Mouse (Mus musculus) adrenal gland, adult 18-20 months (tissue): Measurements from ENCODE around the gene Lcn6. TPM values are rescaled to one million over a fixed set of nuclear protein-coding genes. Genes with fewer than 3 reads are reported as not detected.
"Not testable (repeated sequence)": the region's sequence is repeated elsewhere in the genome, so short reads cannot be mapped to it uniquely, and the experiment has no call there.

Experiments
- DNase-seq, 2 experiments: peaks; one replicate each; pipeline ENCODE4 v3.0.0; 2021 to 2022; ENCODE audit warnings: low spot score in 2 of 2
- total RNA-seq, 2 experiments: library from RNA; stranded (reverse); gene quantifications; 1 replicate in 1 of 2; 2 replicates in 1 of 2; pipeline ENCODE4 v1.2.3; 2021

Gene Lcn6
- total RNA-seq, 2 experiments from 2014 or later: not detected

DNA sequence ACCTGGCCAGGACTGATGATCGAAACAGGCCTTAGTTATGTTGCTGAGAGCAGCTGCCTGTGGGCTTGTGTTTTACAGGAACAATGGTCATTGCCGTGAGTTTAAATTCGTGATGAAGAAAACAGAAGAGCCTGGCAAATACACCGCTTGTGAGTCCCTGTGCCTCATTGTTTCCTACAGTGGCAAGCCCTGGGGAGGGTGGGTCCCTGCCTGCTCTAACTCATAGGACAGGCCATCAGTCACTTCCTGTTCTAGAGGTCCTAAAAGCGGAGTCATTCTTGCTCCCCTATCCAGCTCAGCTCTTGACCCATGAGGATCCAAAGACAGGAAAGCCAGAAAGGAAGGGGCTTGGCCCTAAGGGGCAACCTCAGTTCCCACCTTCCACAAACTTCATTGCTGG, 24.4 kb downstream of the Lcn6 start:
- no peak for DNase-seq

DNA sequence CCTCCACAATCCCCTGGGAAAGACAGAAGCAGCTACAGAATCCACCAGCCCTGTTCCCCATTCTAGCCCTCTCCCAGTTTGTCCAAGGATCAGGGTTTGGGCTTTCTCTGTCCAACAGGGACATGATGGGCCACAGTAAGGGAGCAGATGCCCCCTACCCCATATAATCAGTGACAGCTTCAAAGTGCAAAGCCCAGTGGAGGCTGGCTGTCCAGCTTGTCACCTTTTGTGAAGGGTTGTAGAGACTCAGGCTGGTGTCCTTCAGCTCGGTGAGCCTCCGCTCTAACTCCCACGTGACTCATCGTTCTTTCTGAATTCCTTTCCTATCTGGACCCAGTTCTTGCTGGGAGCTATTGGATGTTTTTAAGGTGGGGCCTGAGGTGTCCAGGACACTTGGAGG, 27.1 kb downstream of the Lcn6 start:
- no peak for DNase-seq

DNA sequence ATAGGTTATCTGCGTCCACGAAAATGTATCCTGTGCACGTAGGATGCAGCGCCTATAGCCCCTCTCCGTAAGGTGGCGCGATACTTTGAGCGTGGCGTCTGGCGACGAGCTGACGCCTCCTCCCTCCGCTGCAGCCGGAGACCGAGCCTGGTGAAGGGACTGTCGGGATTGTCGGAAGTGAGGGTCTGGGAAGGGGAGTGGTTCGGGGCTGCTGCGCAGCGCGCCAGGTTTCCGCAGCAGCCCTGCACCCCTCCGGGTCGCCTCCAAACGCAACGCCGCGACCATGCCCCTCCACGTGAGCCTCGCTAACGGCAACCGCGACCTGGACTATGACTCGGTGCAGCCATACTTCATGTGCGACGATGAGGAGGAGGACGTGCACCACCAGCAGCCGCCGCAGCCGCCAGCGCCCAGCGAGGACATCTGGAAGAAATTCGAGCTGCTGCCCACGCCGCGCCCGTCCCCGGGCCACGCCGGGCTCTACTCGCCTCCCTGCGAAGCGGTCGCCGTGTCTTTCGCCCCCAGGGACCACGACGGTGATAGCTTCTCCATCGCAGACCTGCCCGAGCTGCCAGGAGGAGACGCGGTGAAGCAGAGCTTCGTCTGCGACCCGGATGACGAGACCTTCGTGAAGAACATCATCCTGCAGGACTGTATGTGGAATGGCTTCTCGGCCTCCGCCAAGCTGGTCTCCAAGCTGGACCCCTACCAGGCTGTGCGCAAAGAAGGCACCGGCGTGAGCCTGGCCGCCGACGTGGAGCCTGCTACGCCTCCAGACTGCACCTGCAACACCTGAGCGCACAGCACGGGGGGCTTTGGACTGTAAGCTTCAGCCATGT, 30.3 kb downstream of the Lcn6 start, which contains the start of gene Bmyc:
TSS of gene Bmyc (plus strand) at position 97 of the 839 bp plus-strand sequence.
- peak; percentile 63 to 76 for DNase-seq

DNA sequence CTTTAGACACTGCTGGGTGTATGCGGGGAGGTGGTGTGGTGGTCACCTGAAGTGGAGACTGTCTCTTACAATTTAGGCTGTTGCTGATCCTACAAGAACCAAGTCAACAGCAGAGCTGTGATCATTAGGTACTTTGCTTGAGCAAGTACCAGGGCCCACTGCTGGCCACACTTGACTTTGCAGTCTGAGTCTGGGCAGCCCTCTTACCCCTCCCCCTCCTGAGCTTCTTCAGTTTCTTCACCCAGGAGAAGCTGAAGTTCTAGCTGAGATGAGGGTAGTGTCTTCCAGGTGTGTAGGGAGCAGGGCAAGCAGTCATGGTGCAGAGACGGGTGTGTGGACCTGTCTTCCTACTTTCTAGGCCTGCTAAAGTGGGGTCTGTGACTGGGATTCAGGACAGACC, 31.5 kb downstream of the Lcn6 start:
- no peak for DNase-seq

DNA sequence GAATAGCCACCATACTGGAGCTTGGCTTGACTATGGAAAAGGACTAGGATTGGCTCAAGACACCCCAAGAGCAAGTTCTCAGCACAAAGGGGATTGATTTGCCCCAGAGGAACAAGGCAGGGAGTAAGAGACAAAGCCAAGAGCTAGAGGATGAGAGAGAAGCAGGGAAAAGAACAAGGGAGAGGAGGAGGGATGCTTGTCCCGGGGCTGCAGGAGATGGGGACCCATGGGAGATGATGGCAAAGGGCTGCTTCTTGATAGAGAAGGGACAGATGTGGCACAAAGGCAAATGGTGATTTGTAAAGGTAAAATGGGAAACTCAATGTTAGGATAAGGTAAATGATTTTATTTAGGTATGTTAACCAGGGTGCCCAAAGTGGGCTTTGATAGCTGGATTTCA, 32.5 kb downstream of the Lcn6 start:
- not testable (repeated sequence) for DNase-seq

DNA sequence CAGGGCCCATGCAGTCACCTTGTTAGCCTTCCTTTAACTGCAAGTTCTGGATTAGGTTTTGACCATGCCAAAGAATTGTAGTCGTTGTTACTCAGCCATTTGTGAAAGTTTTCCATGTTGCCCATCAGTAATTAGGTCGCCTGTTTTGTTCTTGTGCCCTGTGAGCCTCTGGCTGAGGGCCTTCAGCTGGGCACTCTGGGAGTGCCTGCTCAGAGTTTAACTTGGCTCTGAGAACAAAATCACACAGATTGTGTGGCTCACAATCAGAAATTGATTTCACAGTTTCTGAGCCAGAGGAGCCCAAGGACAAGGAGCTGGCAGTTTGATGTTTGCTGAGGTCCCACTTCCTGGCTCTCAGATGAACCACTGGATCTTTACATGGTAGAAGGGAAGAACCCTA, 33.2 kb downstream of the Lcn6 start:
- not testable (repeated sequence) for DNase-seq

DNA sequence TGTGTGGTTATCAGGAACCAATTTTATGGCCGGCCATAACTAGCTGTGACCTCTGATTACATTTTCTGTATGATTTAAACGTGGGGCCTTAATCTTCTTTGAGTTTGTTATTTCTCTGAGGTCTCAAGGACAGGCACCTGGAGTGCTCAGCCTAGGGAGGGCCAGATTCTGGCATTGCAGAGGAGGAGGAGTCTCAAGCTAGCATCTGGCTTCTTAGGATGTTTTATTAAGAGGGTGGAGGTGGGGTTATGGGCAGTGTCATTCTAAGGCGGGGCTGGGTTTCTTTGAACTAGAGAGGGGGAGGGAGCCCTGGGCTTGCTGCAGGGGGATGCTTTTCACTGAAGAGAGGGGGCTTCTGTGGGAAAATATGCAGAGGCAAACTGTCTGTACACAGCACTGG, 35.1 kb downstream of the Lcn6 start:
- DNase-seq: not testable (repeated sequence)

DNA sequence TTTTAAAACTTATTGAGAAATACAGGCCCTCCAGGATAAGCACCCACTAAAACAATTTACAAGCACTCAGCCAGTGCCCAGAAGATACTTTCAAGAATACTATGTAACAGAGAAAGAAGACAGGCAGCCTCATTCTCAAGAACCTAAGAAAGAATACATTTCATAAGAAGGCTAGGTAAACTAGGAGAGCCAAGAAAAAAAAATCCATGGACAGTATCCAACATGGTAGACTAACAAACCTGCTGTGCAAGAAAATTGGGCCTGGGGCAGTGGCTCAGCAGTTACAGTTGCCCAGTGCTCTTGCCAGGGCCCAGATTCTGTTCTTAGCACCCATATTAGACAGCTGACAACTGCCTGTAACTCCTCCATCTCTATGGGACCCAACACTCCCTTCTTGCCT, 40.6 kb downstream of the Lcn6 start:
- DNase-seq: no peak

Other genes starting within 250 kb of the Lcn6 start
- gene Abca2, start 248.1 kb upstream of the Lcn6 start, total RNA-seq: 10 to 100 TPM; 36.9 to 48.5 TPM
- gene Clic3, start 219.9 kb upstream of the Lcn6 start, total RNA-seq: 1 to 10 TPM in 1 of 2 experiments, under 1 TPM in 1; 0.53 to 1.1 TPM
- gene Paxx, start 215.7 kb upstream of the Lcn6 start, total RNA-seq: 10 to 100 TPM; 38.6 to 54.5 TPM
- gene Ptgds, start 206.7 kb upstream of the Lcn6 start, total RNA-seq: 1 to 10 TPM; 1.1 to 3.1 TPM
- not detected for gene Lcn12, start 182.9 kb upstream of the Lcn6 start, total RNA-seq
- gene Fbxw5, start 176.0 kb upstream of the Lcn6 start, total RNA-seq: 10 to 100 TPM; 92.1 to 94.5 TPM
- 1 to 10 TPM; 2.2 to 3.5 TPM for gene C8g, start 175.1 kb upstream of the Lcn6 start, total RNA-seq
- gene Traf2, start 129.8 kb upstream of the Lcn6 start, total RNA-seq: 10 to 100 TPM; 32.5 to 32.6 TPM
- 100 to 1,000 TPM; 302 to 308 TPM for gene Edf1, start 118.9 kb upstream of the Lcn6 start, total RNA-seq
- 1 to 10 TPM; 3.4 to 4.4 TPM for gene Mamdc4, start 101.9 kb upstream of the Lcn6 start, total RNA-seq
- 10 to 100 TPM; 49.4 to 69.5 TPM for gene Phpt1, start 101.6 kb upstream of the Lcn6 start, total RNA-seq
- 1 to 10 TPM; 1.5 to 1.7 TPM for gene Ajm1, start 95.0 kb upstream of the Lcn6 start, total RNA-seq
- 10 to 100 TPM; 82.3 to 97.5 TPM for gene Rabl6, start 68.3 kb upstream of the Lcn6 start, total RNA-seq
- not detected for gene Ccdc183, start 59.1 kb upstream of the Lcn6 start, total RNA-seq
- 10 to 100 TPM; 14.6 to 38.7 TPM for gene Tmem141, start 54.8 kb upstream of the Lcn6 start, total RNA-seq
- gene Fcna, start 48.8 kb upstream of the Lcn6 start, total RNA-seq: 10 to 100 TPM in 1 of 2 experiments, 1 to 10 TPM in 1; 5.3 to 12.3 TPM
- gene Lcn8, start 23.7 kb upstream of the Lcn6 start, total RNA-seq: not detected
- not detected for gene Lcn5, start 18.8 kb upstream of the Lcn6 start, total RNA-seq
- not detected for gene Lcn10, start 5.9 kb downstream of the Lcn6 start, total RNA-seq
- gene Obp2a, start 23.3 kb downstream of the Lcn6 start, total RNA-seq: 10 to 100 TPM in 1 of 2 experiments, not detected in 1; 67.0 TPM
- 10 to 100 TPM; 36.0 to 42.9 TPM for gene Bmyc, start 30.0 kb downstream of the Lcn6 start, total RNA-seq
- not detected for gene Obp2b, start 60.2 kb downstream of the Lcn6 start, total RNA-seq
- not detected for gene Lcn3, start 88.8 kb downstream of the Lcn6 start, total RNA-seq
- not detected for gene Lcn11, start 100.2 kb downstream of the Lcn6 start, total RNA-seq
- gene Gm13539, start 105.5 kb downstream of the Lcn6 start, total RNA-seq: not detected
- gene Glt6d1, start 139.1 kb downstream of the Lcn6 start, total RNA-seq: not detected
- gene Lcn9, start 146.4 kb downstream of the Lcn6 start, total RNA-seq: not detected
- gene Sohlh1, start 170.5 kb downstream of the Lcn6 start, total RNA-seq: not detected
- gene Kcnt1, start 186.9 kb downstream of the Lcn6 start, total RNA-seq: 1 to 10 TPM; 3.7 to 3.8 TPM